ENCODE assay signal across 8 mouse cellular contexts in the genomic region with DNA sequence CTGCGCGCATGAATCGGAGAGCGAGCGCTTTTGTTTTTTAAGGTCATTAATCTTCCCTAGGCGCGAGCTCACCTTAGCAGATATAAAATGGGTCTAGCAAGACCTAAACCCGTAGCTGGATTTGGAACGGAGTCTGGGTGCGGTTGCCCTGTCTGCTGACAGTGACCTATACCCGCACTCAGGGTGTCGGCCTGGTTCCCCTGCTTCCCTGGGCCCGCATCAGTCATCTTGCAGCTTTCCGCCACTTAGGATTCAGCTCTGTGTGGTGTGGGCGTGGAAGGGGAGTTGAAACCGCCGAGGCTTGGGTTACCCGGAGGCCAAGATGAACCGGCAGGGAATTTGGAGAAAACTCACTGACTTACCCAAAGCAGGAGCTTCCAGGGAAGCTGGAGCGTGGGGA. TPM values are rescaled to one million over a fixed set of nuclear protein-coding genes. Genes with fewer than 3 reads are reported as not detected.
DNase-seq lines count a peak whose midpoint lies in the region; ATAC-seq and TF ChIP-seq lines count a peak whose summit lies in the region.

No protein-coding gene starts in this region.

- ATAC-seq in forebrain, postnatal 0 days: peak; percentile 83
- ATAC-seq in hematopoietic stem cell, adult 5-6 weeks (replicated peaks in 1 of 2; ENCODE audit: insufficient read depth in 1 of 2, low FRiP score in 2 of 2, low TSS enrichment in 1 of 2, low read depth in 1 of 2, poor library complexity in 2 of 2, severe bottlenecking in 2 of 2): peak; percentile 66 to 82
- ATAC-seq in lung, postnatal 0 days: peak; percentile 76

- DNase-seq in T-cell, adult 2 months (ENCODE audit: low spot score): peak; percentile 47
- DNase-seq in cerebellum, adult 8-10 months: peak; percentile 45
- peak; percentile 73 for DNase-seq in forebrain, postnatal 0 days
- DNase-seq in layer of hippocampus, adult 9-11 months: peak; percentile 42
- peak; percentile 69 for DNase-seq in lung, postnatal 0 days (ENCODE audit: low spot score)
- DNase-seq in ovary, postnatal 10 days (ENCODE audit: low spot score): peak; percentile 26
- DNase-seq in urinary bladder, postnatal 14 days (ENCODE audit: low spot score): peak; percentile 60

- H3K4me2 ChIP-seq in forebrain, postnatal 0 days (ENCODE audit: low read depth): peak overlapping the region; percentile 81
- peak overlapping the region; percentile 86 for H3K4me2 ChIP-seq in lung, postnatal 0 days (replicated peaks; ENCODE audit: low read depth, low read length)

- no peaks in the 10 kb centered on the region for H3K9me3 ChIP-seq in forebrain, postnatal 0 days (ENCODE audit: low read length)
- H3K9me3 ChIP-seq in lung, postnatal 0 days (ENCODE audit: low read length): no peaks in the 10 kb centered on the region

- no peaks in the 10 kb centered on the region for H3K27me3 ChIP-seq in forebrain, postnatal 0 days (ENCODE audit: insufficient read depth, low read length)
- H3K27me3 ChIP-seq in lung, postnatal 0 days (replicated peaks; ENCODE audit: insufficient read depth, low read length): no peaks in the 10 kb centered on the region

- H3K4me1 ChIP-seq in forebrain, postnatal 0 days (ENCODE audit: insufficient read depth): peaks cover 16% of the 10 kb centered on the region
- no peaks in the 10 kb centered on the region for H3K4me1 ChIP-seq in lung, postnatal 0 days (ENCODE audit: insufficient read depth, low read depth, low read length)

- WGBS in forebrain, postnatal 0 days: 2% methylated on average over 20 of the region's 20 CpGs
- WGBS in lung, postnatal 0 days: 1% methylated on average over 20 of the region's 20 CpGs

- H3K4me3 ChIP-seq in forebrain, postnatal 0 days (ENCODE audit: low read depth, low read length): peak overlapping the region; percentile 81
- peak overlapping the region; percentile 82 for H3K4me3 ChIP-seq in lung, postnatal 0 days (ENCODE audit: low read depth, low read length)

- no peak for TF ChIP-seq EP300 in lung, postnatal 0 days (IDR thresholded peaks at IDR 0.05)

- no peaks in the 10 kb centered on the region for H3K36me3 ChIP-seq in forebrain, postnatal 0 days (ENCODE audit: insufficient read depth)
- peaks cover 4% of the 10 kb centered on the region; the same call in 1 of the 2 replicates for H3K36me3 ChIP-seq in lung, postnatal 0 days (ENCODE audit: insufficient read depth, low read length)

- no peak for TF ChIP-seq CTCF in forebrain, postnatal 0 days (IDR thresholded peaks at IDR 0.05; ENCODE audit: low read depth)
- no peak for TF ChIP-seq CTCF in lung, postnatal 0 days (IDR thresholded peaks at IDR 0.05)

- H3K27ac ChIP-seq in forebrain, postnatal 0 days (ENCODE audit: low read depth, low read length): peak overlapping the region; percentile 76
- H3K27ac ChIP-seq in lung, postnatal 0 days (ENCODE audit: low read length): peak overlapping the region; percentile 68

- H3K9ac ChIP-seq in forebrain, postnatal 0 days: peak overlapping the region; percentile 86
- H3K9ac ChIP-seq in lung, postnatal 0 days (replicated peaks; ENCODE audit: low read depth): peak overlapping the region; percentile 59

RNA-seq across cellular contexts. Expression of a gene that starts 0.6 kb away (rescaled TPM):
- total RNA-seq in forebrain, postnatal 0 days (2014; rRNA removed): 66.0 and 66.2 TPM in 2 replicates
- 28.0 and 31.7 TPM in 2 replicates for polyA plus RNA-seq in forebrain, postnatal 0 days (2015; fragmentation: Nextera tagmentation; extraction: Ambion mirVana)
- total RNA-seq in hematopoietic stem cell, adult 5-6 weeks (2017): 5.9 and 11.6 TPM in 2 replicates
- polyA plus RNA-seq in lung, postnatal 0 days (2015; fragmentation: Nextera tagmentation; extraction: Ambion mirVana): 10.0 and 11.6 TPM in 2 replicates

RNA-seq across cellular contexts. Expression of a gene that starts 18.4 kb away (rescaled TPM):
- 0.23 and 1.4 TPM in 2 replicates for total RNA-seq in forebrain, postnatal 0 days (2014; rRNA removed)
- polyA plus RNA-seq in forebrain, postnatal 0 days (2015; fragmentation: Nextera tagmentation; extraction: Ambion mirVana): 0.16 and 0.24 TPM in 2 replicates
- total RNA-seq in hematopoietic stem cell, adult 5-6 weeks (2017): not detected in 2 replicates
- polyA plus RNA-seq in lung, postnatal 0 days (2015; fragmentation: Nextera tagmentation; extraction: Ambion mirVana): 0.18 and 0.23 TPM in 2 replicates

RNA-seq across cellular contexts. Expression of a gene that starts 34.5 kb away (rescaled TPM):
- 24.9 and 25.5 TPM in 2 replicates for total RNA-seq in forebrain, postnatal 0 days (2014; rRNA removed)
- polyA plus RNA-seq in forebrain, postnatal 0 days (2015; fragmentation: Nextera tagmentation; extraction: Ambion mirVana): 9.5 and 12.0 TPM in 2 replicates
- 39.7 and 42.2 TPM in 2 replicates for total RNA-seq in hematopoietic stem cell, adult 5-6 weeks (2017)
- polyA plus RNA-seq in lung, postnatal 0 days (2015; fragmentation: Nextera tagmentation; extraction: Ambion mirVana): 5.5 and 6.7 TPM in 2 replicates

Comparison
In these comparisons a context has a peak if more than half of its experiments do, and no peak if none do; other contexts are left out.
1. Peak in every context shown above with its lines: DNase-seq, ATAC-seq, H3K4me3 ChIP-seq and H3K27ac ChIP-seq.